8 mouse cellular contexts compared by ENCODE assay signal in genomic region chr8:120265471-120265870, GRCm38 (mm10). TPM values are rescaled to one million over a fixed set of nuclear protein-coding genes. Genes with fewer than 3 reads are reported as not detected.
DNase-seq lines count a peak whose midpoint lies in the region; ATAC-seq and TF ChIP-seq lines count a peak whose summit lies in the region.

No protein-coding gene starts in this region.

- H3K4me3 ChIP-seq in gastrocnemius, adult 2 months: peak overlapping the region; percentile 55
- H3K4me3 ChIP-seq in hindbrain, embryonic 13.5 days: no peak overlapping the region
- no peak overlapping the region for H3K4me3 ChIP-seq in limb, embryonic 14.5 days (replicated peaks; ENCODE audit: low read length)
- no peak overlapping the region for H3K4me3 ChIP-seq in midbrain, embryonic 14.5 days (replicated peaks; ENCODE audit: low read depth, low read length)

- H3K27me3 ChIP-seq in hindbrain, embryonic 13.5 days: peaks cover 16% of the 10 kb centered on the region; the same call in 1 of the 2 replicates
- no peaks in the 10 kb centered on the region for H3K27me3 ChIP-seq in limb, embryonic 14.5 days (ENCODE audit: control insufficient read depth, insufficient read depth, low read length)
- H3K27me3 ChIP-seq in midbrain, embryonic 14.5 days (ENCODE audit: control insufficient read depth, insufficient read depth, low read length): no peaks in the 10 kb centered on the region

- H3K36me3 ChIP-seq in hindbrain, embryonic 13.5 days: no peaks in the 10 kb centered on the region
- no peaks in the 10 kb centered on the region for H3K36me3 ChIP-seq in limb, embryonic 14.5 days (ENCODE audit: control insufficient read depth, insufficient read depth, low read length)
- no peaks in the 10 kb centered on the region for H3K36me3 ChIP-seq in midbrain, embryonic 14.5 days (ENCODE audit: control insufficient read depth, insufficient read depth, low read length)

- ATAC-seq in hindbrain, embryonic 13.5 days (ENCODE audit: low FRiP score): peak; percentile 40
- ATAC-seq in limb, embryonic 14.5 days (ENCODE audit: low FRiP score, low read depth): peak; percentile 27
- ATAC-seq in midbrain, embryonic 14.5 days (ENCODE audit: low FRiP score, low TSS enrichment): peak; percentile 37; the same call in 1 of the 2 replicates

- DNase-seq in urinary bladder, postnatal 25 days (ENCODE audit: low spot score): peak; percentile 47
- DNase-seq in urinary bladder, adult 2 months (ENCODE audit: low spot score): no peak
- DNase-seq in gastrocnemius, adult 2 months: peak; percentile 96
- DNase-seq in limb, embryonic 14.5 days (ENCODE audit: low spot score): peak; percentile 61
- peak; percentile 66 for DNase-seq in midbrain, embryonic 14.5 days
- no peak for DNase-seq in frontal cortex, postnatal 25 days (ENCODE audit: low spot score in 2 of 2)
- DNase-seq in right cerebral cortex, postnatal 36 days (ENCODE audit: low spot score in 2 of 2): no peak

- no peak overlapping the region for H3K4me2 ChIP-seq in hindbrain, embryonic 13.5 days
- peak overlapping the region; percentile 43 for H3K4me2 ChIP-seq in limb, embryonic 14.5 days (replicated peaks; ENCODE audit: low read depth, low read length, severe bottlenecking)
- H3K4me2 ChIP-seq in midbrain, embryonic 14.5 days (ENCODE audit: low read length): no peak overlapping the region

- no peak overlapping the region; the same call in 1 of the 2 replicates for H3K9ac ChIP-seq in hindbrain, embryonic 13.5 days
- no peak overlapping the region for H3K9ac ChIP-seq in limb, embryonic 14.5 days (ENCODE audit: low read depth, low read length, severe bottlenecking)
- H3K9ac ChIP-seq in midbrain, embryonic 14.5 days (replicated peaks; ENCODE audit: low read length): no peak overlapping the region

- no peak for TF ChIP-seq CTCF in gastrocnemius, adult 2 months (IDR thresholded peaks at IDR 0.05)

- H3K4me1 ChIP-seq in hindbrain, embryonic 13.5 days (replicated peaks): peaks cover 76% of the 10 kb centered on the region
- H3K4me1 ChIP-seq in limb, embryonic 14.5 days (ENCODE audit: control insufficient read depth, insufficient read depth, low read length): peaks cover 88% of the 10 kb centered on the region
- H3K4me1 ChIP-seq in midbrain, embryonic 14.5 days (ENCODE audit: control insufficient read depth, insufficient read depth, low read length): peaks cover 31% of the 10 kb centered on the region

- intact Hi-C loops in gastrocnemius, adult 2 months (cut with DNase I): loop anchor here (5.0 to 10.0 kb wide), 3 partner anchors 33 to 88 kb away; partner anchors contain the start of gene Fam92b

- WGBS in hindbrain, embryonic 13.5 days: 4% methylated on average over 4 of the region's 4 CpGs
- WGBS in limb, embryonic 14.5 days: 0% methylated on average over 4 of the region's 4 CpGs
- WGBS in midbrain, embryonic 14.5 days: 12% methylated on average over 4 of the region's 4 CpGs

- no peaks in the 10 kb centered on the region for H3K9me3 ChIP-seq in hindbrain, embryonic 13.5 days
- no peaks in the 10 kb centered on the region for H3K9me3 ChIP-seq in limb, embryonic 14.5 days (ENCODE audit: control insufficient read depth, low read length)
- H3K9me3 ChIP-seq in midbrain, embryonic 14.5 days (ENCODE audit: control insufficient read depth, low read length): no peaks in the 10 kb centered on the region

- no peak for TF ChIP-seq POLR2A in limb, embryonic 14.5 days (IDR thresholded peaks at IDR 0.05; ENCODE audit: borderline replicate concordance, extremely low read depth, insufficient read depth, insufficient read length)

- H3K27ac ChIP-seq in gastrocnemius, adult 2 months: peak overlapping the region; percentile 91
- peak overlapping the region; percentile 82 for H3K27ac ChIP-seq in hindbrain, embryonic 13.5 days
- H3K27ac ChIP-seq in limb, embryonic 14.5 days (replicated peaks; ENCODE audit: low read depth, low read length): peak overlapping the region; percentile 88
- H3K27ac ChIP-seq in midbrain, embryonic 14.5 days (replicated peaks; ENCODE audit: low read depth, low read length): peak overlapping the region; percentile 80

RNA-seq across cellular contexts. Expression of gene Gse1, which starts 37.2 kb away (rescaled TPM):
- 27.5 and 30.2 TPM in 2 replicates for polyA plus RNA-seq in urinary bladder, adult 2 months (2012; rRNA removed)
- total RNA-seq in gastrocnemius, adult 2 months (2021): 10 to 100 TPM; 26.5 to 37.3 TPM
- polyA plus RNA-seq in hindbrain, embryonic 13.5 days (2015; fragmentation: Nextera tagmentation; extraction: Ambion mirVana): 21.3 and 22.1 TPM in 2 replicates
- polyA plus RNA-seq in limb, embryonic 14.5 days (2012; rRNA removed): 32.6 and 43.9 TPM in 2 replicates
- polyA plus RNA-seq in limb, embryonic 14.5 days (2014; fragmentation: Nextera tagmentation; extraction: Ambion mirVana): 10.2 and 10.3 TPM in 2 replicates
- polyA plus RNA-seq in midbrain, embryonic 14.5 days (2014; fragmentation: Nextera tagmentation; extraction: Ambion mirVana): 28.6 and 29.0 TPM in 2 replicates

Comparison
In these comparisons a context has a peak if more than half of its experiments do, and no peak if none do; other contexts are left out.
1. DNase-seq: peak in urinary bladder, postnatal 25 days (single experiment), gastrocnemius, adult 2 months (single experiment), limb, embryonic 14.5 days (single experiment) and midbrain, embryonic 14.5 days (single experiment); none in urinary bladder, adult 2 months (single experiment), frontal cortex, postnatal 25 days (0 of 2) and right cerebral cortex, postnatal 36 days (0 of 2).
2. Peak in every context shown above with its lines, with median percentiles within 50 percentile points of each other: H3K27ac ChIP-seq and ATAC-seq.